Mouse (Mus musculus) stomach, adult 2 months (tissue): ENCODE data around the gene Slc6a3. TPM values are rescaled to one million over a fixed set of nuclear protein-coding genes. Genes with fewer than 3 reads are reported as not detected.

Experiments used
- polyA plus RNA-seq: library from polyadenylated mRNA; depleted of rRNA; stranded (reverse); fragments of >200 nt; gene quantifications from 2 replicates; pipeline ENCODE4 v1.2.3, GENCODE M21; 2012; rRNA removed

Slc6a3 gene
- polyA plus RNA-seq, result 0.03 TPM in 1 of 2 replicates, not detected in the other

DNA sequence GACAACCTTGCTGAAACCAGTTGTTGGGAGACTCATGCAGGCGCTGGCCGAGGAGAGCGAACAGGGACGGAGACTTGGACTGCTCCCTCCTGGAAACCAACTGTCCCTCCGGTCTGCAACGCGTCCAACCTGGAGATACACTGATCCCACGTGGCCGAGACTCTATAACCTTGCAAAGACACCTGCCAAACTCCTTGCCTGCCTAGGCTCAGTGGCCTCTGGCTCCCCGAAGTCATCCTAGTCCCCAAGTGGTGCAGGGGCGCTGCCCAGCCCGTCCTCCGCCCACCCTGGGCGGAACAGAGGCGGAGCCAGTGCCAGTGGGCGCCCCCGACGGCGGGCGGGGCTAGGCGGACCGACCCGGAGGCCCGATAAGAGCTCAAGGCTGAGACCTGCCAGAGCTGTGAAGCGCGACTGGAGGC lies at the start of gene Slc6a3:
Gene Slc6a3, plus strand, starts transcription at position 345 of the 419 bp plus-strand sequence.

DNA sequence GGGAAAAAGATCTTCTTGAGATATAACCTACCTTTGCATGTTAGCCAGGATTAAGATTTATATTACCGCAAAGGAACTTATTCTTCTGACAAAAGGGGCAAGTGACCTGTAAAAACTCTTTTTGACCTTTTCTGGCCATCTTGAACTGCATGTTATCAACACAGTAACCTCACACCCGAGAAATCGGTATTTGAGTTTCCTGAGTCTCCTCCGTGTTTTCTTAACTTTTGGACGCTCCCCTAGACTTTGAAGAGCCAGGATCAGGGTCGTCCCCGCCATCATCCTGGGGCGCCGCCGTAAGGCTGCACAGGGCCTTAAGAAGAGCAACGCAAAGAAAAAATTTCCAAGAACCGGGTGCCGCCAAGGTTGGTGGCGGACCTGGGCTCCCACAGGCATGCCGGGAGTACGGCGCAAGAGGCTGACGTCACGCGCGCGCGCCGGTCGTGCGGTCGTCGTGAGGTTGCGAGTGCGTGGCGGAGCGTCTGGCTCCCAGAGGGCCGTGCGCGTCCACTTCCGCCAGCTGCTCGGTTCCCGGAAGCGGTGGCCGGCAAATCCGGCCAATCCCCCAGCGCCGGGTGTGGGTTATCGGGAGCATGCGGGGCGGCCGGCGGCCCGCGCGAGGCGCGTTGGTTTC lies 67.1 kb downstream of the Slc6a3 start, which contains the start of gene Clptm1l:
Gene Clptm1l, plus strand, starts transcription at position 485 of the 634 bp plus-strand sequence.

DNA sequence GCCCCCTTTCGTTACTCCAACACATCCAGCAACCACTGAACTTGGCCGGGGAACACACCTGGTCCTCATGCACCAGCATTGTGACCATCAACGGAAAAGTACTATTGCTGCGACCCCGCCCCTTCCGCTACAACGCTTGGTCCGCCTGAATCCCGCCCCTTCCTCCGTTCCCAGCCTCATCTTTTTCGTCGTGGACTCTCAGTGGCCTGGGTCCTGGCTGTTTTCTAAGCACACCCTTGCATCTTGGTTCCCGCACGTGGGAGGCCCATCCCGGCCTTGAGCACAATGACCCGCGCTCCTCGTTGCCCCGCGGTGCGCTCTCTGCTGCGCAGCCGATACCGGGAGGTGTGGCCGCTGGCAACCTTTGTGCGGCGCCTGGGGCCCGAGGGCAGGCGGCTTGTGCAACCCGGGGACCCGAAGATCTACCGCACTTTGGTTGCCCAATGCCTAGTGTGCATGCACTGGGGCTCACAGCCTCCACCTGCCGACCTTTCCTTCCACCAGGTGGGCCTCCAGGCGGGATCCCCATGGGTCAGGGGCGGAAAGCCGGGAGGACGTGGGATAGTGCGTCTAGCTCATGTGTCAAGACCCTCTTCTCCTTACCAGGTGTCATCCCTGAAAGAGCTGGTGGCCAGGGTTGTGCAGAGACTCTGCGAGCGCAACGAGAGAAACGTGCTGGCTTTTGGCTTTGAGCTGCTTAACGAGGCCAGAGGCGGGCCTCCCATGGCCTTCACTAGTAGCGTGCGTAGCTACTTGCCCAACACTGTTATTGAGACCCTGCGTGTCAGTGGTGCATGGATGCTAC lies 90.4 kb downstream of the Slc6a3 start, which contains the start of gene Tert:
Gene Tert, plus strand, starts transcription at position 167 of the 805 bp plus-strand sequence.

Other genes with a start within 250 kb of the Slc6a3 start
- gene Mrpl36, start 208.2 kb upstream of the Slc6a3 start, polyA plus RNA-seq, result 91.9 and 114 TPM in 2 replicates
- gene Ndufs6, start 208.2 kb upstream of the Slc6a3 start, polyA plus RNA-seq, result 12.7 and 14.5 TPM in 2 replicates
- gene Lpcat1, start 69.5 kb upstream of the Slc6a3 start, polyA plus RNA-seq, result 3.9 and 5.8 TPM in 2 replicates
- gene Clptm1l, start 67.3 kb downstream of the Slc6a3 start, polyA plus RNA-seq, result 71.5 and 82.4 TPM in 2 replicates
- 0.47 and 0.76 TPM in 2 replicates for gene Tert, start 90.2 kb downstream of the Slc6a3 start, polyA plus RNA-seq
- gene Slc6a18, start 141.3 kb downstream of the Slc6a3 start, polyA plus RNA-seq, result not detected in 2 replicates
- gene Slc6a19, start 168.1 kb downstream of the Slc6a3 start, polyA plus RNA-seq, result 6.0 and 6.3 TPM in 2 replicates
- 51.1 and 53.5 TPM in 2 replicates for gene Slc12a7, start 196.3 kb downstream of the Slc6a3 start, polyA plus RNA-seq